Mouse (Mus musculus) regulatory T cell (primary cell): Measurements from ENCODE around the gene 9930022D16Rik.

Source experiments
- in situ Hi-C: fragments of 300-600 bp; cut with MboI, MseI; formaldehyde crosslinking; loops from one replicate; pipeline ENCODE4 v1.15.1; 2025; ENCODE audit warnings: high pct_unique_total_duplicates

Gene 9930022D16Rik

DNA sequence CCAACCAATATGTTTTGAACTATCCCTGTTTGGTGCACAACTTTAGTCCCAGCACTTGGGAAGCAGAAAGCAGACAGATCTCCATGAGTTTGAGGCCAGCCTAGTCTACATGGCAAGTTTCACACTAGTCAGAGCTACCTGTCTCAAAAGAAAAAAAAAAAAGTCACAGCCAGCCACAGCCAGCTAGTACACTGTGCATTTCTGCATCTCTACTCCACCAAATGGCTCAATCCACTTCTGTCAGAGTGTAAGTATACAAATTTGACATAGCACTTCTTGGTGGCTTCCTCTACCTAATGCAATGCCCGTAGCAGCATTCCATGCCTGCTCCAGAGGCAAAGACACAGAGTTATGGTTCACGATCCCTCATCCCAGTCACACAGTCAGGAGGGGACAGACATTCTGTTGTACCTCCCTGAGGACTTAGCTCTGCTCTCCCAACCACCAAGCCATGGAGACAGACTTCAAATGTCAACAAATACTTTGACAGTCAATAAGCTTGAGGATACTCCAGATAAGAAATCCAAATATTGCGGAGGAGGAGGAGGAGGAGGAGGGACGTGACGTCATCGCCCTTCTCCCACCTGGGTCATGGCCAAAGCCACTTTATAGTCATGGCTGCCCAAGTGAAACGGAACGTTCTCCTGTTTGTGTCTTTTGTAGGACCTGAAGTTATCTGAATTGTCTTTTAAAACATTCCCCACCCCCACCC lies 3.1 kb downstream of the 9930022D16Rik start:
- in situ Hi-C loops: no loop called here

DNA sequence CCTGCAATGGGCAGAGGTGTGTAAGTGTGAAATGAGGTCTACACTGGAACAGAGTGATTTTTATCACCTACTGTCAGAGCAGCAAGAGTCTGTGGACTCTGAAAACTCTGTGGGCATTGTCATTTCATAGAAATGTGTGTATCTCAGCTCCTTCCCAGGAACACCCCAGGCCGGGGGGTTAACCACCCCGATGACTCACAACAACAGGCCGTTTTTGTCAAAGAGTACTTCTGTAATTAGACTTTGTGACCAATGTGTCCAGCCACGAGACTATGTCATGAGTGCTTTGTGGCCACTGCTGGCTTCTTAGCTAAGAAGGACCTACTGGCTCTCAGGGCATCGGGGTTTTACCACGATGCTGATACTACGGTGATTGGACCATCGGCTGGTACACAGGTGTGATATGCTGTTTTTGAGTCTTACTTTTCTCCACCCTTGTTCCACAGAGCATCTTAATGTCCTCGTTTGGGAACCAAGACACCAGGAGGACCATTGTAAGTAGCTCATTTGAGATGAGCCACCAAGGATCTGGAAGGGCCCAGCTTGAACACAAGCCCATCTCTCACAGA lies 3.8 kb downstream of the 9930022D16Rik start:
- in situ Hi-C loops: no loop called here

DNA sequence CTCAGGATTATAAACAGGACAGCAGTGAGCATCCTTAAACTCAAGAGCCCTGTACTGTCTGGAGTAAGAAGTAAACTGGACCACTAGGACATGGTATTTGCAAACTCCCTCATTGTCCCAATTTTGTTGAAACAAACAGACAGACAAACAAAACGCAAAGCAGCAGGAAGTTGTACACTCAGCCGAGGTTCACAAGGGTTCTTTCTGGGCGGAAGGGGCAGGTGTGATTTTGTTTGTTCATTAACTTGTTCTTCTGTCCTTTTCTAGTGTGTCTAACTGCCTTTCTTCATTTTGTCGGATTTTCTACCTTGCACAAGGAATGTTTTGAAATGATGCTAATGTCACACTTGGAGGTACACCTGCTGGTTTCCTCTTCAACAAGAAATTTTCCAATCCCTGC lies 5.7 kb downstream of the 9930022D16Rik start:
- in situ Hi-C loops: no loop called here

DNA sequence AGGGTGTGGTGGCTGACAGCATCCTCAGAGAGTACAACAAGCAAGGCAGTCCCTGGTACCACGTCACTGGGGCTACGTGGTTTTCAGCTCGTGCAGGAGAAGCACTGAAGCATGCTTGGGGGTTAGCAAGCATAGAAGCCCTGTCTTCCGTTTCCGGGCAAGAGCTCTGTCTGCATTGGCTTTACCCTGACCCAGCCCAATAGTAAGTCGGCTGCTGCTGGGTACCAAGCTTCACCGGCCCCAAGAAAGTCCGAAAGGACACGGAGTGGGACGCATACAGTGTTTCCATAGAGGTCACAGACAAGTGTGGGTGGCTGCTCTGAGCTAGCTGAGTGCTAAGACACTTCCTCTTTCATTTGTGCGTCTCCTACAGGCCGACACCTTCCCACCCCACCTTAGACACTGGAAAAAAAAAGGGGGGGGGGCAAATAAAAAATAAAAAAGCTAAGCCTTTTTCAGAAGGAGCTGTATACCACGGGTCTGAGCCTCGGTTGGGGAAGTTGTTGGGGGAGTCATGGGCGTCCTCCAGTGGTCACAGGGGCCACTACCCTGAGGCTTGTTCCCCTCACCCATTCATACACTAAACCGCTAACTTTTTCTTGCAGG lies 6.3 kb downstream of the 9930022D16Rik start:
- in situ Hi-C loops: no loop called here

DNA sequence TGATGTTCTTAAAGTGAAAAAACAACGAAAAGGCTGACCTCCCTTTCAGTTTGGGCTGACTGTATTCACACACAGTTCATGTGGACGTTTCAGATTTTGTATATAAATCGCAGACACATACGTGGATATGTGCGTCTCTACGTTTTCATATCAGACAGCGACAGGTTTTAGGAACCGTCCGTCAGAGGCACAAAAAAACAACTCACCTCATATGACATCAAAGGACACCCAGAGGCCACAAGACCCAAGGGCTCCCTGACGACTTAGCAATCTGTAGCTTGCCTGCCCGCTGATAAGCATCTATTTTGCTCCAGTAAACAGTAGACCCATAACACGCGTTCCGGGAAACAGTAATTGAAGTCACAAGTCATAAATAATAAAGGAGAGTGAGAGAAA lies 6.8 kb downstream of the 9930022D16Rik start:
- in situ Hi-C loops: no loop called here

DNA sequence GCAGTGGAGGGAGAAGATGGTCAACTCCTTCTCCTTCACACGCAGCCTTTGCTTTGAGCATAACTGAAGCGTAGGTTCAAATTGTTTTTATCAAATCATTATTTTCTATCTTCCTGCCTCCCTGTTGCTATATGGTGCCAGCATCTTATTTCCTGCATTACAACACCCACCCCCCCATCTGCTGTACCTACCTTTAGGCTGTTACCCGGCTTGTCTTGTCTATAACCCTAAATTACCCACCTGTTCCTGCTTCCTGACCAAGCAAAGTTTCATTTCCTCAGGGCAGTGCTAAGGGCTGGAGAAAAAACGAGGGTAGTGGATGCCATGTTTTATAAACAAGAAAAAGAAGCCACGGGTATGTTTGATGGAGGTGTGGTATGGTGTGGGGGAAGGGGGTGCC lies 7.5 kb downstream of the 9930022D16Rik start:
- in situ Hi-C loops: no loop called here

DNA sequence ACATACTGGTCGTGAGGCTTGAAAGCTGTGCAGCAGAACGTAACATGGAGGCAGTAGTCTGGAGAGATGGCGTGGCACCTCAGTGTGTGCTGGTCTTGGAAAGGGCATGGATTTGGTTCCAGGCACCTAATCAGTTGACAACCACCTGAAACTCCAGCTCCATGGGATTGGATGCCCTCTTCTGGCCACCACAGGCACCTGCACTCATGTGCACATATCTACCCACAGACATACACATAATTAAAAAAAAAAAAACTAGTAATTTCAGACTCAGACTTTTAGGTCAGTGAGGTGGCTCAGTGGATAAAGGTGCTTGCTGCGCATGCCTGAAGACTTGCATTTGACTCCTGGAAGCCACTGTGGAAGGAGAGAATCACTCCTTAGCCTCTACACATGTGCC lies 8.5 kb downstream of the 9930022D16Rik start:
- in situ Hi-C loops: no loop called here

DNA sequence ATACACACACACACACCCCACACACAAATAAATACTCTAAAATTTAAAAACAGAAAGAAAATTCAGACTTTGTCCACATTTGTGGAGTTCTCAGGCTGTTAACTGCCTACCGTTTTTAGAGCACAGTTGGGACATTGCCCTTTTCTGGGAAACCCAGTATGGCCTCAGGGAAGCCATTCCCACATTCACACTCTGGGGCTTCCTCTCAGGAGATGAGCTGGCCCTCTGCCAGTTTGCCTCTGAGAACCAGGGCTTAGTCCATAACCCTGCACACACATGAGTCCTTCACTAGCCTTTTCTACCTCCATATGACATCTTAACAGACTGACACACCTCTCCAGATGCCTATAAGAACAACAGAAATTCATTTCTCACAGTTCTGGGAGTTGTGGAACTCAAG lies 9.6 kb downstream of the 9930022D16Rik start:
- in situ Hi-C loops: no loop called here

DNA sequence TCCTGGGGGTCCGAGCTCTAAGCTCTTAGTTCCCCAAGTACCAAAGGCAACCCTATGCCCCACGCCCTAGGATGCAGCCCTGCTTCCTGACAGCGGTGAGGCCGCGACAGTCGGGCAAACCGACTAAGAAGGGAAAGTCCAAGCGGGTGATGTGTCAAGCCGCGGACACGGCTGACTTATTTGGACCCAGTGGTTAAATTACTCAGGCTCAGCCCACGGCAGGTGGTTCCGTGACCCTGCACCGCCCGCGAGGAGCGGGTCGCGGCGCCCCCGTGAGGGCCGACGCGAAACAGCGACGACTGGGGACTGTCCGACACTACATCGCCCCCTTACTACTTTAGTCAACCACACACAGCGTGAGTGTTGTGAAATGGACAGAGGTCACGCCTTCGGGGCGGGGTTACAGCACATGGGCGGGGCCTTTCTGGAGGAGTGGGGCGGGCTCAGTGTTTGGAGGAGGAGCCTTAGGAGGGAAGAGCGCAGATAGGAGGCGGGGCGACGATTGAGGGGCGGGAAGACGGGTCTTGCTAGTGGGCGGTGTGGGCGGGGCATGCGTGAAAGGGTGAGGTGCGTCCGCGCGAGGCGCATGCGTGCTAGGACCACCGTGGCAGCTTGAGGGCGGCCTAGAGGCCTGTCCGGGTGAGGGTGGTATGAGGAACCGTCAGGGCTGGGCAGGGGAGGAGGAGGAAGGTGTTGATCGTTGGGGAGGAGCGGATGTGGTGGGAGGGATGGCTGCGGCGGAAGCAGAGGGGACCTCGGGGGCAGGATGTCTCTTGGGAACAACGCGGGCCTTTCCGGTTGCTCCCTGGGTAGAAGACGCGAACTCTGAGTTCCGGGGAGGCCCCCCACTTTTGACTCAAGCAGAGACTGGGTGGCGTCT lies 11.9 kb downstream of the 9930022D16Rik start, which contains the start of gene Amz2:
Gene Amz2, plus strand, starts transcription at position 555 of the 880 bp plus-strand sequence.
- in situ Hi-C loops: loop anchor here (5.0 kb wide), 1 partner anchor 63 kb away; the partner anchor contains the start of gene Gna13

DNA sequence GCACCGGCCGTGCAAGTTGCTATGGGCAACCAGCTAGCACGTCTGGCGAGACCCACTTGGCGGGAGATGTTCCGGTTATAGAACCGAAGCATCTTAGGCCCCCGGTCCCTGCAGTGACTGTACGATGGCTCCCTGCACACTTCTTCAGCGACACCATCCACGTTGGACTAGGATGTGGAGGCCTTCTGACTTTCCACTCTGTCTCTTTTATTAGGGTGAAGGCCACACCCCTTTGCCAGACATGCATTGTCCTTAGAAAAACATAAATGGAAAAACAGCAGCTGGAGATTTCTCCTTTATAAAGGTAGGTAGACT lies 12.5 kb downstream of the 9930022D16Rik start:
- in situ Hi-C loops: loop anchor here (5.0 kb wide), 1 partner anchor 64 kb away; the partner anchor contains the start of gene Gna13

DNA sequence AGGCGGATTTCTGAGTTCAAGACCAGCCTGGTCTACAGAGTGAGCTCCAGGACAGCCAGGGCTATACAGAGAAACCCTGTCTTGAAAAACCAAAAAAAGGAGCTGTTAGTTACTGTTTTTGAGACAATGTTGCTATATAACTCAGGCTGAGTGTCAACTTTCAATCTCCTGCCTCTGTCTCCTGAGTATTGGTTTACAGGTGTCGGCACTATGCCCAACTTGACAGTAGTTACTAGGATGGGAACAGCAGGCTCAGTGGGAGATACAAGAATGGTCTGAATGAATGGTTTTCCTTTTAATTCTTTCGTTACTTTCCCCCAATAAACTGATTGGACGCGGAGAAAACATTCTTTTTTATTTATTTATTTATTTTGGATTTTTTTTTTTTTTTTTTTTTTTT lies 13.6 kb downstream of the 9930022D16Rik start:
- in situ Hi-C loops: loop anchor here (5.0 kb wide), 1 partner anchor 65 kb away; the partner anchor contains the start of gene Gna13

DNA sequence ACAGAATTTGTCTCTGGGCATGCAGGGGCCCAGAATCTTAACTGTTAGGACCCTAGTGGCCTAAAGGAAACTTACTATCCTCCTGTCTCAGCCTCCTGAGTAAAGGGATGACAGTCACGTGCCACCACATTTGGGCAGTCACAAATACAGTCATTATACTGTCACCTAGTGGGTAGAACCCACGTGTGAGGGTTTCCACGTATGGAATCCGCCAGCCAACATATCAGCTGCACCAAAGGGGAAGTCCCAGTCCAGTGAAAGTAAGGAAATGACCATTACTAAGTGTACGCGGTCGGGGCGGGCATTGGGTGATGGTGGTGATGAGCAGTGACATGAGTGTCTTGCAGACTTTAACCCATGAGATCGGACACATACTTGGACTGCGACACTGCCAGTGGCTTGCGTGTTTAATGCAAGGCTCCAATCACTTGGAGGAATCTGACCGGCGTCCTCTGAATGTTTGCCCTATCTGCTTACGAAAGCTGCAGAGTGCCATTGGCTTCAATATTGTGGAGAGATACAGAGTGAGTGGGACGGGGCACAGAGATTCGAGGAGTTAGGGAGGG lies 20.6 kb downstream of the 9930022D16Rik start:
- in situ Hi-C loops: no loop called here

DNA sequence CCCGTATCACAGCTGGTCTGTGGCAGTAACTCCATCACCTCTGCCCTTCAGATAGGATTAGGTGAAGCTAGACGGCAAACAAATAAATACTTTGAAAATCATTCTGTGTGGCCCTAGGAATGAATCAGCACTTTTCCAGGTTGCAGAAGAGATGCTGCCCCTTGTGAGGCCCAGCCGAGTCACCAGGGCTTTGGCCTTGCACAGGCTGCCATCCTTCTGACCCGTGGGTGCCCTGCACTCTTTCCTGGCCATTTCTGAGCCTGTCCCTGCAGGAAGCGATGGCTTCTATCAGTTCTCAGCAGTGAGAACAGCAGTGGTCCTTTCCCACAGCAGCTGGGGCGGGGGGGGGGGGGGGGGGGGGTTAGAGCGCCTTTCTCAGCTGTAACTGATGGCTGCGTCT lies 23.2 kb downstream of the 9930022D16Rik start:
- in situ Hi-C loops: no loop called here

DNA sequence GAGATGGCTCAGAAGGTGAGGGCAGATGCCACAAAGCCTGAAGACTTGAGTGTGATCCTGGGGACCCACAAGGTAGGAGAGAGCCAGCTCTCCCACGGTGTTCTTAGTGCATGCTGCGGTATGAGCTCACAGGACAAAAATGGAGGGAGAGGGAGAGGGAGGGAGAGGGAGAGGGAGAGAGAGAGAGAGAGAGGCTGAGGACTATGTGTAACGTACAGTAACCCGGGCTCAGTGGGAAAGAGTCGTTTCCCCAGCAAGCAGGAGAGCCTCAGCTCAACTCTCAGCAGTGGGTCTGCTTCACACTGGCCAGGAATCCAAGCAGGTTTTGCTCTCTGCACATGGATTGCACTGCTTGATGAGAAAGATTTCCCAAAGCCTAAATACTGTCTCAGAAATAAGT lies 25.5 kb downstream of the 9930022D16Rik start:
- in situ Hi-C loops: no loop called here

DNA sequence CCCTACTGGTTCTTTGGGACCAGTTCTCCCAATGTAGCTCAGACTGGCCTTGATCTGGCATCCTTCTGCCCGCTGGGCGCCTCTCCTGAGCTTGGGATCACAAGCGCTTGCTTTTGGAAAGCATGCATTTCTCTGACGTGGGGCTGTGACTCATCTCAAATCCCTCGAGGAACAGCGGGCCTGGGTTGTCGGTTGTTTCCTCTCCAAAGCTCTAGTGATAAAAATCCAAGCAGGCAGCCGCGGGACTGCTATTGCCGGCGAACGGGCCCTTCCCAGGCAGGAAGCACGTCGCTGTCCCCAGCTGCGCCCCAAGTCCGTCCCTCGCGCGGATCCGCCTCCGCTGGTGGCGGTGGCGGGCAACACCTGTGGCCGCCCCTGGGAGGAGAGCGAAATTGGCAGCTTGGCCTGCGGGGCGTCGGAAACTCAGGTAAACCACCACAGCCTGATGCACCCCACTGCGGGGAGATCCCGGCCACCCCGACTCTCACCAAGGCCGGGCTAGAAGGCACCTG lies 26.2 kb downstream of the 9930022D16Rik start:
- in situ Hi-C loops: no loop called here

DNA sequence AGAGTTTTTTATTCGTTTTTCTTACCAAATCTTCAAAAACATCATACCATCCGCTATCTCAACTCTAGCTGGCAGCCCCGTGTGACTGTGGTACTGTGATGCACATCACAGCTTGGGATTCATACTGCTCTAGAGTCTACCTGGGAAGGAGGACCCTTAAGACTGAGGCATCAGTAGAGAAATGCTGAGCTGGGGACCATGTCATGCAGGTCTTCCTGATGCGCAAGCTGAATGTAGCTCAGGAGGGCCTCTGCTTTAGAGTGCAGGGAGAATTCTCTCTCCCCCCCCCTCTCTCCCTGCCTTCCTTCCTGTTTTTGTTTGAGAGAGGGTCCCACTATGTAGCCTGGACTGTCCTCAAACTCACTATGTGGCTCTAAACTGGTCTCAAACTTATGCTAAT lies 26.9 kb downstream of the 9930022D16Rik start:
- in situ Hi-C loops: no loop called here

DNA sequence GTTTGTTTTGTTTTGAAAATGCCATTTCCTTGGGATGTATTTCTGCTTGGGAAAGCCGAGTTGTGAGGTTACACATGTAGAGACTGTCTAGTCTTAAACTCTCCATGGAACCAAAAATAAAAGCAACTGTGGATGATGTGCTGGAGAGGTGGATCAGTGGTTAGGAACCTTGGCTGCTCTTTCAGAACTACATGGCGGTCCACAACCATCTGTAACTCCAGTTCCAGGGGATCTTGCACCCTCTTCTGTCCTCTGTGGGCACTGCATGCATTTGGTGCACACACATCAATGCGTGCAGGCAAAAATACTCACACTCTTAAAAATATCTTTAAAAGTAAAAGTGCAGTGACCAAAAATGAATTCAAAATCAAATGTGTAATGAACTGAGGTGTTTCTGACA lies 27.4 kb downstream of the 9930022D16Rik start:
- in situ Hi-C loops: no loop called here

DNA sequence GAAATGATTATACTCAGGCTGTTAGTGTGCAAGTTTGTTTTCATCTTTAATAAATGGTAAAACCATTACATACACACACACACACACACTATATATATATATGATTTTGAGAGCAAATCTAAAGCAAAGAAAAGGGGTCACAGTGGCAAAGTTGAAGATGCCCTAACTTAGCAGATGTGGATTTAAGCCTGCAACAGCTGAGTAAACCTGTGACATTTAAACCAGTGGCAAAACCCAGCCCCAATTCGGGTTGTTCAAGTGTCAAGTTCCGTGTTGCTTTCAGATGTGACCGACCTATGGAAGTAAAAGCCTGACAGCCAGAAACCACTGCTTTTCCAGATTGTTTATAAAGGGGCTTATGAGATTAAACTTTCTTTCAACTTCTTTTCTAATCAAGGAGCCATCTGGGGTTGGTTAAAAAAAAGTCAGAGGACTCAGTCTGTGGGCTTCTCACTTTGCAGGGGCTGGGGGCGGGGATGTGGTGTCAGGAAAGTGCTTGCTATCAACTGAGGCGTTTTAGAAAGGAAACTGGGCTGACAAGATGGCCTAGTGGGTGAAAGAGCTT lies 28.5 kb downstream of the 9930022D16Rik start:
- in situ Hi-C loops: no loop called here

DNA sequence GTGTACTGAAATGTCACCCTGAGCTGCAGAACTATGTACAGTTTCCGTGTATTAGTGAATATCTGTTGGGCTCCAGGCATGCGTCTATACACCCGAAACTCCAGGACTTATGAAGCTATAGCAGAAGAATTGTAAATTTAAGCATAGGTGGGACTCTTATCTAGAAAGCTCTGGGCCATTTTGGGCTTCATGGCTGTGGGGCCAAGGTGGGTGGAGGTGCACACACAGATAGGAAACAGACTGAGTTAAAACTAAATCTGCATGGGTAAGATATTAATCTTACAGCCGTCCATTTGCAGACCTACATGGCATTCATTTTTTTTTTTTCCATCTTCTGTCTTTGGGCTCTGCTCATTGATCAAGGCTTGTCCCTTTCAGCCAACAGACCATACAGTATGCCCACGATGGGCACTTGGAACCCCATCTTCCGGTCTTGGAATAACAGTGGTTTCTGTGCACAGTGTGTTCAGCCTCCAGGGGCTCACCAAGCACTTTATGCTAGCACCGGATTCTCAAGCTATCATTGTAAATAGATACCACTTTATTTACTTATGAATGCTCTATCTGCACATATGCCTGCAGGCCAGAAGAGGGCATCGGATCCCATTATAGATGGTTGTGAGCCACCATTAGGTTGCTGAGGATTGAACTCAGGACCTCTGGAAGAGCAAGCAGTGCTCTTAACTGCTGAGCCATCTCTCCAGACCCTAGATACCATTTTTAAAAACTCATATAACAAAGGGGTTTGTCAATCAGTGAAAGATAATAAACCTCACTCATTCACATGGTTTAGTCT lies 29.9 kb downstream of the 9930022D16Rik start:
- in situ Hi-C loops: no loop called here

DNA sequence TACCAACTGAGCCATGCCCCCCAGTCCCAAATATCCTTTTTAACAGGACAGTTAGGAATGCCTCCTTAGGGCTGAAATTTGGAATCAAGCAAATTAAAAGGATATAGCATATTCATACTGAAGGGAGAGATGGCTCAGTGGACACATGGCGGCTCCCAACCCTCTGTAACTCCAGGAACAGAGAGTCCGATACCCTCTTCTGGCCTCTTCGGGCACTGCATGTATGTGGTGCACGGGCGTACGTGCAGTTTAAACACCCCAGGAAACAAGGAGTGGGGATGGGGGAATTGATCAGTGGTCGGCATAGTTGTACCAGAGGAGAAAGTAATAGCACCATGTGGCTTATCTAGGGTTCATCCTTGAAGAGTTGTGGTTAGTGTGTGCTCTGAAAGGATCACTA lies 30.9 kb downstream of the 9930022D16Rik start:
- in situ Hi-C loops: no loop called here
